Mouse (Mus musculus) midbrain, embryonic 15.5 days (tissue): ENCODE data around the gene Fem1b. TPM values are rescaled to one million over a fixed set of nuclear protein-coding genes. Genes with fewer than 3 reads are reported as not detected.
A peak's percentile ranks its signal among the peaks of the same experiment; 100 is the strongest.
"Not testable (repeated sequence)": the region's sequence is repeated elsewhere in the genome, so short reads cannot be mapped to it uniquely, and the experiment has no call there.

ENCODE experiments used
- ATAC-seq: fragments of 200-750 bp; cut with Nextera tagmentation; replicated peaks from 2 replicates; pipeline ENCODE4 v1.8.0; 2017; ENCODE audit warnings: moderate TSS enrichment
- H3K27ac ChIP-seq: fragments of 300-500 bp; sonication (generic); 2 replicates; pipeline ENCODE4 v1.5.1; 2015; ENCODE audit warnings: mild to moderate bottlenecking, inconsistent platforms
- H3K27me3 ChIP-seq: fragments of 300-500 bp; sonication (generic); replicated peaks from 2 replicates; pipeline ENCODE4 v1.6.1; 2015; ENCODE audit warnings: inconsistent platforms
- H3K36me3 ChIP-seq: fragments of 300-500 bp; sonication (generic); replicated peaks from 2 replicates; pipeline ENCODE4 v1.6.1; 2015; ENCODE audit warnings: inconsistent platforms
- H3K4me1 ChIP-seq: fragments of 300-500 bp; sonication (generic); 2 replicates; pipeline ENCODE4 v1.6.1; 2015; ENCODE audit warnings: inconsistent platforms
- H3K4me2 ChIP-seq: fragments of 300-500 bp; sonication (generic); 2 replicates; pipeline ENCODE4 v1.6.1; 2015; ENCODE audit warnings: inconsistent platforms, mild to moderate bottlenecking, moderate library complexity
- H3K4me3 ChIP-seq: fragments of 300-500 bp; sonication (generic); 2 replicates; pipeline ENCODE4 v1.5.1; 2015; ENCODE audit warnings: mild to moderate bottlenecking, inconsistent platforms
- H3K9ac ChIP-seq: fragments of 300-500 bp; sonication (generic); 2 replicates; pipeline ENCODE4 v1.6.1; 2015; ENCODE audit warnings: mild to moderate bottlenecking, inconsistent platforms
- H3K9me3 ChIP-seq: fragments of 300-500 bp; sonication (generic); 2 replicates; pipeline ENCODE4 v1.6.1; 2016; ENCODE audit warnings: inconsistent platforms
- WGBS: fragments of 180-500 bp; shearing (Covaris S2); methylation state at CpG from one replicate; pipeline ENCODE4 v1.1.7; 2015; ENCODE audit warnings: mixed read lengths; 5-methylcytosine and 5-hydroxymethylcytosine counted together
- polyA plus RNA-seq: library from polyadenylated mRNA; unstranded; fragments of >200 nt; fragmentation: Nextera tagmentation; extraction: Ambion mirVana; gene quantifications from 2 replicates; pipeline ENCODE4 v1.2.1, GENCODE M21; 2015

Gene Fem1b
- polyA plus RNA-seq, 1 experiment from 2014 or later, result 67.0 TPM

- not testable (repeated sequence) for H3K4me1 ChIP-seq, H3K4me3 ChIP-seq, H3K27me3 ChIP-seq, H3K9ac ChIP-seq, ATAC-seq, H3K27ac ChIP-seq, H3K4me2 ChIP-seq, H3K9me3 ChIP-seq
- WGBS, result 92% methylated on average over 2 of the region's 2 CpGs
- peaks cover 25% of the 10 kb centered on the region for H3K36me3 ChIP-seq
These were observed 12.5 kb downstream of the Fem1b start for GRCm38 (mm10) chr9:62799218-62799617.

GRCm38 (mm10) chr9:62789856-62790255 lies 21.9 kb downstream of the Fem1b start:
- Histone ChIP-seq H3K36me3 (peaks cover 8% of the 10 kb centered on the region; the same call in 1 of the 2 replicates), H3K27me3 (no peaks in the 10 kb centered on the region), H3K9me3 (no peaks in the 10 kb centered on the region), H3K4me3 (no peak overlapping the region), H3K4me2 (no peak overlapping the region), H3K4me1 (no peaks in the 10 kb centered on the region), H3K27ac (no peak overlapping the region), H3K9ac (no peak overlapping the region)
- no peak for ATAC-seq
- WGBS, result 90% methylated on average over 12 of the region's 12 CpGs

- WGBS, result 69% methylated on average over 5 of the region's 5 CpGs
These were observed 25.0 kb downstream of the Fem1b start for GRCm38 (mm10) chr9:62786721-62787120.

GRCm38 (mm10) chr9:62784233-62784632 lies 27.5 kb downstream of the Fem1b start:
- ATAC-seq, result no peak
- H3K9me3 ChIP-seq, result no peaks in the 10 kb centered on the region
- 91% methylated on average over 2 of the region's 2 CpGs for WGBS

More at GRCm38 (mm10) chr9:62786721-62787120, 25.0 kb downstream of the Fem1b start:
- H3K9me3 ChIP-seq, result no peaks in the 10 kb centered on the region
- H3K9ac ChIP-seq, result no peak overlapping the region
- no peak for ATAC-seq
- H3K27ac ChIP-seq, result no peak overlapping the region
- peaks cover 24% of the 10 kb centered on the region for H3K4me1 ChIP-seq
- H3K27me3 ChIP-seq, result no peaks in the 10 kb centered on the region
- H3K4me2 ChIP-seq, result no peak overlapping the region
- H3K4me3 ChIP-seq, result no peak overlapping the region
- H3K36me3 ChIP-seq, result no peaks in the 10 kb centered on the region

GRCm38 (mm10) chr9:62782976-62783781 lies 28.6 kb downstream of the Fem1b start:
- no peaks in the 10 kb centered on the region for H3K9me3 ChIP-seq
- H3K27me3 ChIP-seq, result no peaks in the 10 kb centered on the region
- H3K9ac ChIP-seq, result 0 out of 2 replicates have a peak overlapping the region, but pooled peaks have one; percentile 7
- peaks cover 25% of the 10 kb centered on the region for H3K4me1 ChIP-seq
- 29% methylated on average over 16 of the region's 16 CpGs for WGBS
- peak overlapping the region; percentile 43 for H3K4me2 ChIP-seq
- peak overlapping the region; percentile 81 for H3K27ac ChIP-seq
- peak; percentile 91 for ATAC-seq
- H3K4me3 ChIP-seq, result no peak overlapping the region
- H3K36me3 ChIP-seq, result no peaks in the 10 kb centered on the region

More at GRCm38 (mm10) chr9:62784233-62784632, 27.5 kb downstream of the Fem1b start:
- H3K4me1 ChIP-seq, result peaks cover 25% of the 10 kb centered on the region
- H3K4me3 ChIP-seq, result no peak overlapping the region
- no peak overlapping the region for H3K9ac ChIP-seq
- peak overlapping the region; percentile 81 for H3K27ac ChIP-seq
- no peaks in the 10 kb centered on the region for H3K36me3 ChIP-seq
- no peak overlapping the region for H3K4me2 ChIP-seq
- H3K27me3 ChIP-seq, result no peaks in the 10 kb centered on the region

- Histone ChIP-seq H3K9ac (no peak overlapping the region), H3K27me3 (no peaks in the 10 kb centered on the region), H3K4me1 (peaks cover 25% of the 10 kb centered on the region), H3K9me3 (no peaks in the 10 kb centered on the region), H3K4me3 (no peak overlapping the region), H3K27ac (0 out of 2 replicates have a peak overlapping the region, but pooled peaks have one; percentile 2), H3K4me2 (no peak overlapping the region), H3K36me3 (no peaks in the 10 kb centered on the region)
- WGBS, result 43% methylated on average over 3 of the region's 3 CpGs
- no peak for ATAC-seq
These were observed 29.8 kb downstream of the Fem1b start for GRCm38 (mm10) chr9:62781965-62782364.

GRCm38 (mm10) chr9:62778721-62779120 lies 33.0 kb downstream of the Fem1b start:
- no peak overlapping the region for H3K27ac ChIP-seq
- no peaks in the 10 kb centered on the region for H3K27me3 ChIP-seq
- no peak overlapping the region for H3K9ac ChIP-seq
- WGBS, result 89% methylated on average over 9 of the region's 9 CpGs
- H3K36me3 ChIP-seq, result no peaks in the 10 kb centered on the region
- H3K4me2 ChIP-seq, result no peak overlapping the region
- H3K4me1 ChIP-seq, result peaks cover 21% of the 10 kb centered on the region
- no peaks in the 10 kb centered on the region for H3K9me3 ChIP-seq
- ATAC-seq, result no peak
- H3K4me3 ChIP-seq, result no peak overlapping the region

- H3K27me3 ChIP-seq, result no peaks in the 10 kb centered on the region
- peaks cover 9% of the 10 kb centered on the region for H3K4me1 ChIP-seq
- H3K9ac ChIP-seq, result no peak overlapping the region
- H3K4me3 ChIP-seq, result no peak overlapping the region
- no peaks in the 10 kb centered on the region for H3K36me3 ChIP-seq
- H3K27ac ChIP-seq, result no peak overlapping the region
- 7% methylated on average over 5 of the region's 5 CpGs for WGBS
- 0 out of 2 replicates have a peak, but pooled peaks have one; percentile 32 for ATAC-seq
- H3K4me2 ChIP-seq, result no peak overlapping the region
- H3K9me3 ChIP-seq, result no peaks in the 10 kb centered on the region
These were observed 34.3 kb downstream of the Fem1b start for GRCm38 (mm10) chr9:62777461-62777860.

GRCm38 (mm10) chr9:62775464-62775863 lies 36.3 kb downstream of the Fem1b start:
- no peak overlapping the region for H3K4me2 ChIP-seq
- H3K27me3 ChIP-seq, result no peaks in the 10 kb centered on the region
- no peaks in the 10 kb centered on the region for H3K36me3 ChIP-seq
- WGBS, result 61% methylated on average over 4 of the region's 4 CpGs
- H3K9ac ChIP-seq, result no peak overlapping the region
- no peak overlapping the region for H3K27ac ChIP-seq
- no peaks in the 10 kb centered on the region for H3K9me3 ChIP-seq
- no peak overlapping the region for H3K4me3 ChIP-seq
- no peaks in the 10 kb centered on the region for H3K4me1 ChIP-seq
- ATAC-seq, result no peak

- H3K4me1 ChIP-seq, result no peaks in the 10 kb centered on the region
- no peaks in the 10 kb centered on the region for H3K9me3 ChIP-seq
- WGBS, result 74% methylated on average over 8 of the region's 8 CpGs
- no peak overlapping the region for H3K27ac ChIP-seq
- ATAC-seq, result no peak
- no peaks in the 10 kb centered on the region for H3K36me3 ChIP-seq
- no peaks in the 10 kb centered on the region for H3K27me3 ChIP-seq
- no peak overlapping the region for H3K9ac ChIP-seq
- H3K4me3 ChIP-seq, result no peak overlapping the region
- no peak overlapping the region for H3K4me2 ChIP-seq
These were observed 39.0 kb downstream of the Fem1b start for GRCm38 (mm10) chr9:62772746-62773145.

- no peak overlapping the region for H3K27ac ChIP-seq
- no peaks in the 10 kb centered on the region for H3K27me3 ChIP-seq
- H3K36me3 ChIP-seq, result no peaks in the 10 kb centered on the region
- no peak for ATAC-seq
- no peak overlapping the region for H3K4me3 ChIP-seq
- WGBS, result 86% methylated on average over 5 of the region's 5 CpGs
- H3K9ac ChIP-seq, result no peak overlapping the region
- H3K4me1 ChIP-seq, result no peaks in the 10 kb centered on the region
- no peak overlapping the region for H3K4me2 ChIP-seq
- no peaks in the 10 kb centered on the region for H3K9me3 ChIP-seq
These were observed 43.4 kb downstream of the Fem1b start for GRCm38 (mm10) chr9:62768361-62768760.

- Histone ChIP-seq H3K36me3 (no peaks in the 10 kb centered on the region), H3K4me1 (no peaks in the 10 kb centered on the region), H3K27ac (no peak overlapping the region), H3K9me3 (no peaks in the 10 kb centered on the region), H3K4me2 (no peak overlapping the region), H3K9ac (no peak overlapping the region), H3K27me3 (no peaks in the 10 kb centered on the region), H3K4me3 (no peak overlapping the region)
- WGBS, result 66% methylated on average over 17 of the region's 17 CpGs
- no peak for ATAC-seq
These were observed 44.3 kb downstream of the Fem1b start for GRCm38 (mm10) chr9:62767464-62767863.

- WGBS, result 65% methylated on average over 4 of the region's 4 CpGs
- H3K4me2 ChIP-seq, result no peak overlapping the region
- ATAC-seq, result no peak
- H3K9me3 ChIP-seq, result no peaks in the 10 kb centered on the region
- H3K27ac ChIP-seq, result no peak overlapping the region
- H3K36me3 ChIP-seq, result no peaks in the 10 kb centered on the region
- no peak overlapping the region for H3K9ac ChIP-seq
- no peaks in the 10 kb centered on the region for H3K4me1 ChIP-seq
- H3K4me3 ChIP-seq, result no peak overlapping the region
- no peaks in the 10 kb centered on the region for H3K27me3 ChIP-seq
These were observed 46.4 kb downstream of the Fem1b start for GRCm38 (mm10) chr9:62765346-62765745.
